In the genomic region with DNA sequence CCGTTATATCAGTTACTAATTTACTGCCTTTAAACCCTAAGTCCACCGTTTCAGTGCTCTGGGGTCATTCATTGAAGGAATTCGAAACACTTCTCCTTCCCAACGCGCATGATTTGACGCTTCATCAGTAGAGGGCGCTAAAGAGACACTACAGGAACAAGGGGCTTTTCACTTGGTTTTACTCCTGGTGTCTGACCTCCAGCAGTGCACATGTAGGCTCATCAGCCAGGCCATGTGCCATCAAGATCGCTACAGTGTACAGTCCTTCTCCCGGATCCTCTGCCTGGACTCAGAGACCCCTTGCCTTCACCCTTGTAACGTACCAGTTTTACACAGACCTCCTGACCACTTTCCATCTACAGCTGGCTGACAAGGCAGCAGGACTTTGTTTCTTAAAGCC, we compare ENCODE assay signal across 9 mouse cellular contexts.
DNase-seq lines count a peak whose midpoint lies in the region; ATAC-seq and TF ChIP-seq lines count a peak whose summit lies in the region.
"Had no signal": no experiment of that assay in that cellular context is flagged by ENCODE, and none has a peak within 500 bp of the region (broad histone marks: within the 10 kb centered on the region; RNA-seq: fewer than 3 reads in every experiment).

No protein-coding gene starts in this region.

- H3K27ac ChIP-seq in forebrain, postnatal 0 days (ENCODE audit: low read depth, low read length), result no peak overlapping the region
- no peak overlapping the region for H3K27ac ChIP-seq in hindbrain, embryonic 10.5 days
- no peak overlapping the region for H3K27ac ChIP-seq in lung, embryonic 15.5 days

- ATAC-seq in G1E (ENCODE audit: extremely low read depth, insufficient number of reproducible peaks, low FRiP score, poor library complexity, severe bottlenecking), result peak; percentile 15; the same call in 1 of the 2 replicates
- ATAC-seq in forebrain, postnatal 0 days, result peak; percentile 47
- peak; percentile 57; the same call in 1 of the 2 replicates for ATAC-seq in lung, embryonic 15.5 days (ENCODE audit: borderline replicate concordance, extremely low read depth, low FRiP score, low TSS enrichment)

- 10% methylated on average over 10 of the region's 10 CpGs for WGBS in forebrain, postnatal 0 days
- WGBS in hindbrain, embryonic 10.5 days, result 10% methylated on average over 10 of the region's 10 CpGs
- WGBS in lung, embryonic 15.5 days, result 9% methylated on average over 10 of the region's 10 CpGs

- no peak overlapping the region for H3K9ac ChIP-seq in forebrain, postnatal 0 days
- H3K9ac ChIP-seq in lung, embryonic 15.5 days, result no peak overlapping the region
- H3K9ac ChIP-seq: heart, embryonic 13.5 days had no signal

- peak; percentile 56 for TF ChIP-seq CTCF in G1E (IDR thresholded peaks at IDR 0.05; ENCODE audit: low read depth, low read length)
- TF ChIP-seq CTCF in forebrain, postnatal 0 days (IDR thresholded peaks at IDR 0.05; ENCODE audit: low read depth), result peak; percentile 89

- H3K4me2 ChIP-seq in forebrain, postnatal 0 days (ENCODE audit: low read depth), result no peak overlapping the region
- no peak overlapping the region for H3K4me2 ChIP-seq in lung, embryonic 15.5 days
- H3K4me2 ChIP-seq: heart, embryonic 13.5 days had no signal

- no peak overlapping the region for H3K4me3 ChIP-seq in G1E (ENCODE audit: low read depth, low read length)
- no peak overlapping the region for H3K4me3 ChIP-seq in forebrain, postnatal 0 days (ENCODE audit: low read depth, low read length)
- no peak overlapping the region for H3K4me3 ChIP-seq in hindbrain, embryonic 10.5 days
- H3K4me3 ChIP-seq in lung, embryonic 15.5 days, result no peak overlapping the region
- H3K4me3 ChIP-seq: heart, embryonic 13.5 days had no signal

- no peaks in the 10 kb centered on the region for H3K36me3 ChIP-seq in G1E (replicated peaks)
- H3K36me3 ChIP-seq in forebrain, postnatal 0 days (ENCODE audit: insufficient read depth), result no peaks in the 10 kb centered on the region
- H3K36me3 ChIP-seq in hindbrain, embryonic 10.5 days, result no peaks in the 10 kb centered on the region
- no peaks in the 10 kb centered on the region for H3K36me3 ChIP-seq in lung, embryonic 15.5 days
- H3K36me3 ChIP-seq: heart, embryonic 13.5 days had no signal

- DNase-seq in G1E (ENCODE audit: low spot score), result peak; percentile 15
- DNase-seq in c-Kit-positive CD71-positive TER-119-positive erythroid progenitor cells, embryonic 14.5 days (ENCODE audit: low spot score), result peak; percentile 46
- DNase-seq in forebrain, postnatal 0 days, result peak; percentile 83
- peak; percentile 82 for DNase-seq in hindbrain, embryonic 10.5 days (ENCODE audit: low spot score)
- peak; percentile 59 to 71 for DNase-seq in layer of hippocampus, adult 8-10 months (ENCODE audit: low spot score in 2 of 2)
- DNase-seq in ovary, postnatal 10 days (ENCODE audit: low spot score), result peak; percentile 51
- peak; percentile 29 for DNase-seq in thymus, postnatal 25 days

- H3K27me3 ChIP-seq in G1E (ENCODE audit: insufficient read depth, low read length), result peaks cover 2% of the 10 kb centered on the region; the same call in 1 of the 2 replicates
- H3K27me3 ChIP-seq in forebrain, postnatal 0 days (ENCODE audit: insufficient read depth, low read length), result no peaks in the 10 kb centered on the region
- peaks cover 9% of the 10 kb centered on the region for H3K27me3 ChIP-seq in hindbrain, embryonic 10.5 days (ENCODE audit: insufficient read depth, poor library complexity, severe bottlenecking)
- no peaks in the 10 kb centered on the region for H3K27me3 ChIP-seq in lung, embryonic 15.5 days
- H3K27me3 ChIP-seq: heart, embryonic 13.5 days had no signal

- no peaks in the 10 kb centered on the region for H3K4me1 ChIP-seq in G1E (ENCODE audit: insufficient read depth, low read depth, low read length)
- H3K4me1 ChIP-seq in forebrain, postnatal 0 days (ENCODE audit: insufficient read depth), result no peaks in the 10 kb centered on the region
- peaks cover 11% of the 10 kb centered on the region; the same call in 1 of the 2 replicates for H3K4me1 ChIP-seq in hindbrain, embryonic 10.5 days (replicated peaks)
- peaks cover 3% of the 10 kb centered on the region; the same call in 1 of the 2 replicates for H3K4me1 ChIP-seq in lung, embryonic 15.5 days

- no peaks in the 10 kb centered on the region for H3K9me3 ChIP-seq in G1E (replicated peaks)
- H3K9me3 ChIP-seq in forebrain, postnatal 0 days (ENCODE audit: low read length), result no peaks in the 10 kb centered on the region
- no peaks in the 10 kb centered on the region for H3K9me3 ChIP-seq in hindbrain, embryonic 10.5 days
- no peaks in the 10 kb centered on the region for H3K9me3 ChIP-seq in lung, embryonic 15.5 days
- H3K9me3 ChIP-seq: heart, embryonic 13.5 days had no signal

Comparison
In these comparisons a context has a peak if more than half of its experiments do, and no peak if none do; other contexts are left out.
1. DNase-seq: peak in every context shown above with its lines; median percentile 83 in forebrain, postnatal 0 days; 82 in hindbrain, embryonic 10.5 days; 65 in layer of hippocampus, adult 8-10 months; 51 in ovary, postnatal 10 days; 46 in c-Kit-positive CD71-positive TER-119-positive erythroid progenitor cells, embryonic 14.5 days; 29 in thymus, postnatal 25 days; 15 in G1E.